Mouse (Mus musculus) limb, embryonic 15.5 days (tissue): ENCODE measurements around the gene Fgfr2. TPM values are rescaled to one million over a fixed set of nuclear protein-coding genes. Genes with fewer than 3 reads are reported as not detected.
"Not testable (repeated sequence)": the region's sequence is repeated elsewhere in the genome, so short reads cannot be mapped to it uniquely, and the experiment has no call there.

Source experiments
- ATAC-seq: fragments of 200-750 bp; cut with Nextera tagmentation; 2 replicates; pipeline ENCODE4 v1.8.0; 2017; ENCODE audit warnings: low read depth, moderate TSS enrichment; ENCODE audit not compliant: insufficient number of reproducible peaks, low FRiP score, low TSS enrichment
- H3K27ac ChIP-seq: fragments of 300-500 bp; sonication (generic); 2 replicates; pipeline ENCODE4 v1.5.1; 2015; ENCODE audit warnings: moderate library complexity, mild to moderate bottlenecking, inconsistent platforms
- H3K27me3 ChIP-seq: fragments of 300-500 bp; sonication (generic); 2 replicates; pipeline ENCODE4 v1.6.1; 2015; ENCODE audit warnings: inconsistent platforms
- H3K36me3 ChIP-seq: fragments of 300-500 bp; sonication (generic); 2 replicates; pipeline ENCODE4 v1.6.1; 2015; ENCODE audit warnings: inconsistent platforms
- H3K4me1 ChIP-seq: fragments of 300-500 bp; sonication (generic); 2 replicates; pipeline ENCODE4 v1.6.1; 2015; ENCODE audit warnings: inconsistent platforms
- H3K4me2 ChIP-seq: fragments of 300-500 bp; sonication (generic); 2 replicates; pipeline ENCODE4 v1.6.1; 2015; ENCODE audit warnings: mild to moderate bottlenecking, inconsistent platforms
- H3K4me3 ChIP-seq: fragments of 300-500 bp; sonication (generic); 2 replicates; pipeline ENCODE4 v1.5.1; 2015; ENCODE audit warnings: mild to moderate bottlenecking, inconsistent platforms
- H3K9ac ChIP-seq: fragments of 300-500 bp; sonication (generic); 2 replicates; pipeline ENCODE4 v1.6.1; 2015; ENCODE audit warnings: inconsistent platforms
- H3K9me3 ChIP-seq: fragments of 300-500 bp; sonication (generic); 2 replicates; pipeline ENCODE4 v1.6.1; 2016; ENCODE audit warnings: inconsistent platforms
- WGBS: fragments of 180-500 bp; shearing (Covaris S2); methylation state at CpG from one replicate; pipeline ENCODE4 v1.1.7; 2015; 5-methylcytosine and 5-hydroxymethylcytosine counted together
- polyA plus RNA-seq: library from polyadenylated mRNA; unstranded; fragments of >200 nt; fragmentation: Nextera tagmentation; extraction: Ambion mirVana; gene quantifications from 2 replicates; pipeline ENCODE4 v1.2.1, GENCODE M21; 2015

Fgfr2 gene
- polyA plus RNA-seq, 1 experiment from 2014 or later, result 101 TPM

- no peak for ATAC-seq
- WGBS, result 91% methylated on average over 2 of the region's 2 CpGs
- H3K27me3 ChIP-seq, result no peaks in the 10 kb centered on the region
- peaks cover 18% of the 10 kb centered on the region for H3K4me1 ChIP-seq
- no peaks in the 10 kb centered on the region for H3K36me3 ChIP-seq
- H3K9ac ChIP-seq, result no peak overlapping the region
- H3K4me3 ChIP-seq, result no peak overlapping the region
- no peaks in the 10 kb centered on the region for H3K9me3 ChIP-seq
- H3K4me2 ChIP-seq, result no peak overlapping the region
- H3K27ac ChIP-seq, result no peak overlapping the region
Observed at GRCm38 (mm10) chr7:132675922-132676321, 447.2 kb downstream of the Fgfr2 start.

DNA sequence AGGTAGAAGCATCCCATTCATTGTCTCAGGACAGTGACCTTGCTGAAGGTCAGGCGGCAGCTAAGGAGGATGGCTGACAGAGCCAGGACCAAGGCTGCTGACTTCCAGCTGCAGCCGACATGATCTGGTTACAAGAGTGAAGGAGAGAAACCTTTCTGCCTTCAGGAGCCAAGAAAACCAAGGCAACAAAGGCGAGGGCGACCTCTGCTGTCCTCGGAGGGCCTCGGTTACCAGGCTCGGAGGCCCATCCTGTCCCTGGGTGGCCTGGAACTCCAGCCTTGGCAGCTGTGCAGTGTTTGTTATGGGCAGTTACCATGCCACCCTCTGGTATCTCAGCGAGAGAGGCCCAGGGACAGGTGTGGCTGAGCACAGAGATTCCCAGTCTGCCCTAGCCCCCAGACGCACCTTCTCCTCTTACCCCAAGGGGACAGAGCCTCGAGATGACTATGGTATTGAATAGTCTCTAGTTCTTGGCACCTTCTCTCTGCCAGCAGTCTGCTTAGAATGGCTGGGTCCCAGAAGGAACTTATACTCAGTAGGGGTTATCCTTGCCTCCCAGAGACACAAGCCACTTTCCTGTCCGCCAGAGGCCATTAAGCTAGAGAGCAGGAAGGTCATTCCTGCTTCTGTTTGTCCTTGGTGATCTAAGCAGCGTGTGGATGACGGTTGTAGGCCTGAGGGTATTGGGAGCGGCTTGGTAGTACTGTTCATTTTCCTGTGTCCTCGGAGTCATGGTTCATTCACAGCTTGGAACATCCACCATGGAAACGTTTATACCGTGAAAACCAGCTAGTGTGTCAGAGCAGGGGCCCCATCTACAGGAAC is 449.0 kb downstream of the Fgfr2 start:
- 54% methylated on average over 17 of the region's 17 CpGs for WGBS

DNA sequence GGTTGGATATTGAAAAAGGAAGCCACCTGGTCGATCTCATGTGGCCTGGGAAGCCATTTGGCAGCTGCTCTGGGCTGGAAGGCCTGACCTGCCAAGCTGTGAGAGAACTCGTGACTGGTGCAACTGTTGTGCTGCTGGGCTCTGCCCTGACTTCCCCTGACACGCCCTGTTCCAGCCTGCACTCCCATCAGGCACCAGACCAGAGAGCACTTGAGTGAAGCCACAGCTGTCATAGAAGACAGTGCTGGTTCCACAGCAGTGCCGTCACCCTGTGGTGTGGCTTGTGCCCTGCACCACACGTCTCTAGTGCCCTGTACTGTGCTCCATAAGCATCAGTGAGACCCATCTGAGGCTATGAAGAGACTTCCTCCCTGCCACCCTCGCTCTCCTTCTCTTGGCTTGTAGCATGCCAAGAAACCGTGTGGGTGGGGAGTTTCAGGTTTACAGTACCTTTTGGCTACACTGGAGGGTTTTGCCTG is 450.6 kb downstream of the Fgfr2 start:
- H3K4me1 ChIP-seq, result peaks cover 18% of the 10 kb centered on the region
- no peaks in the 10 kb centered on the region for H3K27me3 ChIP-seq
- H3K9ac ChIP-seq, result no peak overlapping the region
- no peaks in the 10 kb centered on the region for H3K9me3 ChIP-seq
- H3K36me3 ChIP-seq, result no peaks in the 10 kb centered on the region
- WGBS, result 62% methylated on average over 7 of the region's 7 CpGs
- no peak overlapping the region for H3K4me2 ChIP-seq
- ATAC-seq, result peak; percentile 31; the same call in 1 of the 2 replicates
- peak overlapping the region; percentile 34; the same call in 1 of the 2 replicates for H3K27ac ChIP-seq
- H3K4me3 ChIP-seq, result no peak overlapping the region

More for the DNA sequence above, 449.0 kb downstream of the Fgfr2 start:
- Histone ChIP-seq H3K4me3 (no peak overlapping the region), H3K4me1 (peaks cover 18% of the 10 kb centered on the region), H3K27ac (peak overlapping the region; percentile 4; the same call in 1 of the 2 replicates), H3K9ac (no peak overlapping the region), H3K27me3 (no peaks in the 10 kb centered on the region), H3K4me2 (no peak overlapping the region), H3K9me3 (no peaks in the 10 kb centered on the region), H3K36me3 (no peaks in the 10 kb centered on the region)
- ATAC-seq, result peak; percentile 60; the same call in 1 of the 2 replicates

DNA sequence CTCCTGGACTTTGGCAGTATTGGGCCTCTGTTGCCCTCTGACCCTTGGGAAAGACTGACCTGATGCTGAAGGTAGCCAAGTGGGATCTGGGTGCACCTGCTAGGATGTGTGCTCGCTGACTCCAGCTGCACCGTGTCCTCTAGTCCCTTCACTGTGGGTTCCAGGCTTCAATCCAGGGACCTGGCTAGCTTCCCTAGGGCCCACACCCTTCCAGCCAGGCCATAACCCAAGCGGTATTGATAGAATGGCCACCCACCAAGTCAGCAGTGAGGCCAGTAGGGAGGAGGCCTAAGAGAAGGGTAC is 452.3 kb downstream of the Fgfr2 start:
- H3K36me3 ChIP-seq, result no peaks in the 10 kb centered on the region
- no peak overlapping the region for H3K4me2 ChIP-seq
- H3K4me3 ChIP-seq, result no peak overlapping the region
- H3K4me1 ChIP-seq, result peaks cover 18% of the 10 kb centered on the region
- no peaks in the 10 kb centered on the region for H3K27me3 ChIP-seq
- no peak overlapping the region for H3K27ac ChIP-seq
- ATAC-seq, result no peak
- no peak overlapping the region for H3K9ac ChIP-seq
- no peaks in the 10 kb centered on the region for H3K9me3 ChIP-seq
- WGBS, result 89% methylated on average over 3 of the region's 3 CpGs

GRCm38 (mm10) chr7:132669999-132670862 is 452.9 kb downstream of the Fgfr2 start:
- Histone ChIP-seq H3K27ac (no peak overlapping the region), H3K4me1 (peaks cover 18% of the 10 kb centered on the region), H3K4me2 (no peak overlapping the region), H3K9me3 (no peaks in the 10 kb centered on the region), H3K4me3 (no peak overlapping the region), H3K27me3 (no peaks in the 10 kb centered on the region), H3K36me3 (no peaks in the 10 kb centered on the region), H3K9ac (no peak overlapping the region)
- 88% methylated on average over 20 of the region's 20 CpGs for WGBS
- no peak for ATAC-seq

DNA sequence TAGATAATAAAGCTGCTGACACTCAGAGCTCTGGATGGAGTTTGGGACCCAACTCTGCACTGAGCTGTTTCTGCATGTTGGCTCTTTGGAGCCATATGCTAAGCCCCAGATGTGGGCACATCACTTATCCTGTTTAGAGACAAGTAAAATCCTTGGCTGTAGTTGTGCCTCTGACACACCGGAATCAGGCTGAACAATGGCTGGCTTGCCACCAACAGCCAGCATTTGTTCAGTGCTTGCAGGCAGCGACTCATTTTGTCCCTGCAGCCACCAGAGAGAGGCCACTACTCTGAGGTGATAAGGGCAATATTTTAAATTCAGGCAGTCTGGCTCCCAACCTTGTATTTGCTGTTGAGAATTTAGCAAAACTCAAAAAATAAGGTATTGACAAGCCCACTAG is 454.5 kb downstream of the Fgfr2 start:
- Histone ChIP-seq H3K27ac (peak overlapping the region; percentile 6; the same call in 1 of the 2 replicates), H3K4me2 (no peak overlapping the region), H3K4me1 (peaks cover 10% of the 10 kb centered on the region), H3K36me3 (no peaks in the 10 kb centered on the region), H3K9ac (no peak overlapping the region), H3K4me3 (no peak overlapping the region), H3K9me3 (no peaks in the 10 kb centered on the region), H3K27me3 (no peaks in the 10 kb centered on the region)
- WGBS, result 68% methylated on average over 2 of the region's 2 CpGs
- no peak for ATAC-seq

DNA sequence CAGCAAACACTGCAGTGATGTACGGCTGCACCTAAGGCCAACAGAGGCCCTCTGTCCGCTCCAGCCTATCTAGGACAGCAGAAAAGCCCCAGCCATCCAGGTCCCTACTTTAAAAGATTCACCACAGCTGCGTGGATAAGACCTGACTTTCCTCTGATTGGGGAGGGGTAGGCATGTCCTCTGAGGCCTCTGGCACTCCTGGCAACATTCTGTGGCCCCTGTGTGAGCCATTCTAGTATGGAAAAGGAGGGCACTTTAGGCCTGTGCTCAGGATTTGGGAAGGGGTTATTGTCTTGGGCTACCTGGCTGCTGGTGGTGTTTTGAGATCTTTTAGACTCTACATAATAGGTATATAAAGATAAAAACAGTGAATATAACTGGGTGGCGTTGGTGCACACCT is 456.6 kb downstream of the Fgfr2 start:
- H3K36me3 ChIP-seq, result no peaks in the 10 kb centered on the region
- H3K9ac ChIP-seq, result no peak overlapping the region
- WGBS, result 72% methylated on average over 4 of the region's 4 CpGs
- ATAC-seq, result no peak
- H3K4me3 ChIP-seq, result no peak overlapping the region
- no peak overlapping the region for H3K4me2 ChIP-seq
- H3K9me3 ChIP-seq, result no peaks in the 10 kb centered on the region
- H3K4me1 ChIP-seq, result no peaks in the 10 kb centered on the region
- H3K27me3 ChIP-seq, result no peaks in the 10 kb centered on the region
- H3K27ac ChIP-seq, result no peak overlapping the region

GRCm38 (mm10) chr7:132665664-132666382 is 457.3 kb downstream of the Fgfr2 start:
- WGBS, result 37% methylated on average over 8 of the region's 8 CpGs
- Histone ChIP-seq H3K36me3 (no peaks in the 10 kb centered on the region), H3K9me3 (no peaks in the 10 kb centered on the region), H3K9ac (no peak overlapping the region), H3K27me3 (no peaks in the 10 kb centered on the region), H3K27ac (no peak overlapping the region), H3K4me3 (no peak overlapping the region), H3K4me1 (no peaks in the 10 kb centered on the region), H3K4me2 (no peak overlapping the region)
- ATAC-seq, result no peak

GRCm38 (mm10) chr7:132664815-132665214 is 458.3 kb downstream of the Fgfr2 start:
- peaks cover 6% of the 10 kb centered on the region for H3K4me1 ChIP-seq
- no peaks in the 10 kb centered on the region for H3K27me3 ChIP-seq
- H3K9ac ChIP-seq, result no peak overlapping the region
- no peaks in the 10 kb centered on the region for H3K9me3 ChIP-seq
- ATAC-seq, result no peak
- H3K4me3 ChIP-seq, result no peak overlapping the region
- WGBS, result 59% methylated on average over 6 of the region's 6 CpGs
- no peak overlapping the region for H3K27ac ChIP-seq
- H3K4me2 ChIP-seq, result no peak overlapping the region
- H3K36me3 ChIP-seq, result no peaks in the 10 kb centered on the region

- H3K27me3 ChIP-seq, ATAC-seq, H3K27ac ChIP-seq, H3K4me2 ChIP-seq, H3K9me3 ChIP-seq, H3K9ac ChIP-seq, H3K4me3 ChIP-seq, H3K36me3 ChIP-seq: not testable (repeated sequence)
- peaks cover 25% of the 10 kb centered on the region for H3K4me1 ChIP-seq
- 56% methylated on average over 6 of the region's 6 CpGs for WGBS
Observed at GRCm38 (mm10) chr7:132662831-132663230, 460.3 kb downstream of the Fgfr2 start.

GRCm38 (mm10) chr7:132659633-132660032 is 463.5 kb downstream of the Fgfr2 start:
- ATAC-seq, result no peak

More at GRCm38 (mm10) chr7:132659633-132660032, 463.5 kb downstream of the Fgfr2 start:
- 61% methylated on average over 7 of the region's 7 CpGs for WGBS
- Histone ChIP-seq H3K27ac (no peak overlapping the region), H3K9ac (no peak overlapping the region), H3K4me2 (no peak overlapping the region), H3K4me1 (peaks cover 47% of the 10 kb centered on the region), H3K9me3 (no peaks in the 10 kb centered on the region), H3K27me3 (no peaks in the 10 kb centered on the region), H3K36me3 (no peaks in the 10 kb centered on the region), H3K4me3 (no peak overlapping the region)
